Mouse (Mus musculus): ENCODE data around the gene Stfa1.
"Not testable (repeated sequence)": the region's sequence is repeated elsewhere in the genome, so short reads cannot be mapped to it uniquely, and the experiment has no call there.

Stfa1 gene

DNA sequence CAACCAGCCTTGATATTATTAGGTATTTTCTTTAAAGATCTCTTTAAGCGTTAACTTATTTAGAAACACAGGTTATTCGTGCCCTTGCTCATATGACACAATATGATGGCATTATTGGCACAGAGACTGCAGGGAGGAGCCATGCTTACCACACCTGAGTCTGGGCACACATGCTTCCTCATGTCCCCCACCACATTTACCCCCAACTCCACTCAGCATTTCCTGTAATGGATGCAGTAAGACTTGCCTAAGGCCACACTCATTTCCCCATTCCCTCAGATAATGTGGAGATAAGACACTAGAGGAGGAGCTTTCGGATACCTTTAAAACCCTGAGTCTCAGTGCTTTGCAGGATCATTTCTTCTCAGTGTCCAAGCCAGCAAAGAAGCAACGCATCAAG lies at the start of gene Stfa1:
Stfa1 (plus strand) TSS at position 156 of the 400 bp plus-strand sequence.
- DNase-seq (ENCODE audit: low read depth, low spot score): not testable (repeated sequence)

DNA sequence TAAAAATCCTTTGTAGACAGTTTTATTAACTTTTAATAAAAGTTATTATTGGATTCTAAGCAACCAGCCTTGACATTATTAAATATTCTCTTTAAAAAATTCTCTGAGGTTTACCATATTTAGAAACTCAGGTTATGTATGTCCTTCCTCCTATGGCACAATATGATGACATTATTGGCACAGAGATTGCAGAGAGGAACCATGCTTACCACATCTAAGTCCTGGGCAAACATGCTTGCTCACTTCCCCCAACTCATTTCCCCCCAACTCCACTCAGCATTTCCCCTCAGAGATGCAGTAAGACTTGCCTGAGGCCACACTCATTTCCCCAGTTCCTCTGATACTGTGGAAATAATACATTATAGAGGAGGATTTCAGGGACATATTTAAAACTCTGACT lies 16.2 kb upstream of the Stfa1 start:
- not testable (repeated sequence) for DNase-seq (ENCODE audit: low read depth, low spot score)

DNA sequence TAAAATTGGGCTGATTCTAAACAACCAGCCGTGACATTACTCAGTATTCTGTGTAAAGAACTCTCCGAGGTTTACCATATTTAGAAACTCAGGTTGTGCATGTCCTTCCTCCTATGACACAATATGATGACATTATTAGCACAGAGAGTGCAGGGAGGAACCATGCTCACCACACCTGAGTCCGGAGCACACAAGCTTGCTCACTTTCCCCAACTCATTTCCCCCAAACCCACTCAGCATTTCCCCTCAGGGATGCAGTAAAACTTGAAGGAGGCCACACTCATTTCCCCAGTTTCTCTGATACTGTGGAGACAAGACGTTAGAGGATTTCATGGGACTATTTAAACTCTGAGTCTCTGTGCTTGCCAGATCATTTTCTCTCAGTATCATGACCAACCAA lies 12.4 kb downstream of the Stfa1 start:
- no peak for DNase-seq (ENCODE audit: low read depth, low spot score)

DNA sequence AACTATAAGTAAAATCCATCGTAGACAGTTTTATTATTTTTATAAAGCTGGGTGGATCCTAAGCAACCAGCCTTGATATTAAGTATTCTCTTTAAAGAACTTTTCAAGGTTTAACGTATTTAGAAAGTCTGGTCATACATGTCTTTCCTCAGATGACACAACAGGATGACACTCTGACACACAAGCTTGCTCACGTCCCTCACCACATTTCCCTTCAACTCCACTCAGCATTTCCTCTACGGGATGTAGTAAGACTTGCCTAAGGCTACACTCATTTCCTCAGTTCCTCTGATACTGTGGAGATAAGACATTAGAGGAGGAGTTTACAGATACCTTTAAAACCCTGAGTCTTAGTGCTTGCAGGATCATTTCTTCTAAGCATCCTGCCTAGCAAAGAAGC lies 30.9 kb downstream of the Stfa1 start:
- DNase-seq (ENCODE audit: low read depth, low spot score): no peak

DNA sequence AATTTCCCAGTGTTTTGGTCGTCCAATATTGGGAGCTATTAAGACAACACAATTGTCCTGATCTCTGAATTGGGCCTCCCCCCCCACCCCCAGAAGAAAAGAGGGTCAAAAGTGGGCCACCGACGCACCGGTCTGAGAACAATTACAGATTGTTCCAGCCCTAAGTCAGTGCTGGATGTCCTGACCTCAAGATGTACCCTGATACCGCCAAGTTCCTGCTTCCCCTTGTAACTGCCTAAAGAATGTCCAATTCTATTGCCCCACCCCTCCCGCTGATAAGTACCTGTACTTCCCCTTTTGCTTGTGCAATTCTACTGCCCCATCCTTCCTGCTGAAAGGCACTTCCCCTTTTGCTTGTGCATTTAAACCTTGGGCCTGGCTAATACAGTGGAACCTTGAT lies 39.4 kb downstream of the Stfa1 start:
- DNase-seq (ENCODE audit: low read depth, low spot score): not testable (repeated sequence)

DNA sequence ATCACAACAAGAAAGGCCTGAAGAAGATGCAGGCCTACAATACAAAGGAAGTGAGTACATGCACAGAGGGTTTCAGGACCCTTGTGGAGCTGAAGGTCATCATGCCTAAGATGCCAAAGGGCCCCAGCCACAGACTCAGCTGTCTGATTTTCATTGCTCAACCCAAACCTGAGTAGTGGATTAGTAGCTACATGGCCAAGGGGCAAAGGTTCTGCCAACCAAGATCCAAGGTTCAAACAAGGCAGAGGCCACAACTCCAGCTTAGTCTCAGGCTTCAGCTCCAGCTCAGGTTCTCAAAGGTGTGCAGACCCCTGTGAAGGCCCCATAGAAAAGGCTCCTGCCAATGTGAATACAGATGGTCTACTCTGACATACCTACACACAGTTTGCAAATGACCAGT lies 42.5 kb downstream of the Stfa1 start:
- no peak for DNase-seq (ENCODE audit: low read depth, low spot score)

DNA sequence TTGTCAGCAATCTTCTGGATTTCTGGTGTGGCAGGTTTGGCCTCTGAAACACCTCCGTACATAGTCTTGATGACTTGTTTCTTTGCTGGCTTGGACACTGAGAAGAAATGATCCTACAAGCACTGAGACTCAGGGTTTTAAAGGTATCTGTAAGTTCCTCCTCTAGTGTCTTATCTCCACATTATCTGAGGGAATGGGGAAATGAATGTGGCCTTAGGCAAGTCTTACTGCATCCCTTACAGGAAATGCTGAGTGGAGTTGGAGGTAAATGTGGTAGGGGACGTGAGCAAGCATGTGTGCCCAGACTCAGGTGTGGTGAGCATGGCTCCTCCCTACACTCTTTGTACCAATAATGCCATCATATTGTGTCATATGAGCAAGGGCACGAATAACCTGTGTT lies 57.5 kb downstream of the Stfa1 start, which contains the start of gene BC117090:
BC117090 (minus strand) TSS at position 101 of the 400 bp plus-strand sequence.
- DNase-seq (ENCODE audit: low read depth, low spot score): no peak

Data from CD4-positive, CD25-positive, alpha-beta regulatory T cell, adult 2 months (primary cell).